Mouse (Mus musculus) forebrain, embryonic 14.5 days (tissue): ENCODE results near the gene Tnpo1. TPM values are rescaled to one million over a fixed set of nuclear protein-coding genes. Genes with fewer than 3 reads are reported as not detected.

Experiments used
- ATAC-seq: fragments of 200-750 bp; cut with Nextera tagmentation; 2 replicates; pipeline ENCODE4 v1.8.0; 2017; ENCODE audit warnings: mild to moderate bottlenecking, moderate library complexity
- DNase-seq: peaks from one replicate; pipeline ENCODE4 v3.0.0-alpha.2; 2015; ENCODE audit warnings: low spot score
- H3K27ac ChIP-seq: fragments of 300-500 bp; sonication (generic); 2 replicates; pipeline ENCODE4 v1.5.1; 2014; ENCODE audit warnings: low read depth, mild to moderate bottlenecking, control low read depth, low read length, moderate library complexity
- H3K27me3 ChIP-seq: fragments of 300-500 bp; sonication (generic); replicated peaks from 2 replicates; pipeline ENCODE4 v1.6.1; 2014; ENCODE audit warnings: low read length, control low read depth, mixed read lengths; ENCODE audit not compliant: control insufficient read depth, insufficient read depth
- H3K36me3 ChIP-seq: fragments of 300-500 bp; sonication (generic); 2 replicates; pipeline ENCODE4 v1.6.1; 2014; ENCODE audit warnings: low read length, control low read depth; ENCODE audit not compliant: control insufficient read depth, insufficient read depth
- H3K4me1 ChIP-seq: fragments of 300-500 bp; sonication (generic); 2 replicates; pipeline ENCODE4 v1.6.1; 2014; ENCODE audit warnings: antibody characterized with exemption, low read length, control low read depth; ENCODE audit not compliant: control insufficient read depth, insufficient read depth
- H3K4me2 ChIP-seq: fragments of 300-500 bp; sonication (generic); 2 replicates; pipeline ENCODE4 v1.6.1; 2014; ENCODE audit warnings: mild to moderate bottlenecking, control low read depth, low read length
- H3K4me3 ChIP-seq: fragments of 300-500 bp; sonication (generic); 2 replicates; pipeline ENCODE4 v1.5.1; 2014; ENCODE audit warnings: low read depth, low read length, control low read depth
- H3K9ac ChIP-seq: fragments of 300-500 bp; sonication (generic); 2 replicates; pipeline ENCODE4 v1.6.1; 2014; ENCODE audit warnings: mild to moderate bottlenecking, low read length, control low read depth, moderate library complexity
- H3K9me3 ChIP-seq: fragments of 300-500 bp; sonication (generic); replicated peaks from 2 replicates; pipeline ENCODE4 v1.6.1; 2016; ENCODE audit warnings: low read length, control low read depth, mixed read lengths; ENCODE audit not compliant: control insufficient read depth
- WGBS: fragments of 180-500 bp; shearing (Covaris S2); extraction: QIAGEN DNeasy Blood & Tissue Kit; methylation state at CpG from one replicate; pipeline ENCODE4 v1.1.7; 2014; 5-methylcytosine and 5-hydroxymethylcytosine counted together
- polyA plus RNA-seq: library from polyadenylated mRNA; unstranded; fragments of >200 nt; fragmentation: Nextera tagmentation; extraction: Ambion mirVana; gene quantifications from 2 replicates; pipeline ENCODE4 v1.2.1, GENCODE M21; 2014

The Tnpo1 gene
- polyA plus RNA-seq, 1 experiment from 2014 or later = 59.2 TPM

DNA sequence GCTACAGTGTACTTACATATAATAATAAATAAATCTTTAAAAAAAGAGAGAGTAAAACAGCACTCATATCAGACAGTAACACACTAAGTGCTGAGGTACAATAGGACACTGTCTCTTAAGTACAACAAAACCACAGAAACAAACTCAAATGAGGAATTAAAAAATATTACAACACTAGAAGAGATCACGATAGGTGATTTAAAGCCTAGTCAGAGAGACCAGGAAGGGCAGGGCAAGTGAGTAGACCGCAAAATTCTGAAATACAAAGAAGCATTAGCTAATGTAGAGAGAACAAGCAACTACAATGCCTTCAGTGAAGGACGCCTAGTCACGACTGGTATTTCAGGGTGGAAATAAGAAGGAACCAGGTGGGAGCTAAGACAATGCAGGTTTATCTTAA is 122.5 kb downstream of the Tnpo1 start:
- ATAC-seq (no peak), DNase-seq (no peak)
- H3K4me1 ChIP-seq = no peaks in the 10 kb centered on the region
- H3K9ac ChIP-seq = no peak overlapping the region
- H3K27me3 ChIP-seq = no peaks in the 10 kb centered on the region
- 88% methylated on average over 4 of the region's 4 CpGs for WGBS
- no peaks in the 10 kb centered on the region; the same call in 1 of the 2 replicates for H3K9me3 ChIP-seq
- no peak overlapping the region for H3K4me2 ChIP-seq
- no peak overlapping the region for H3K4me3 ChIP-seq
- no peak overlapping the region for H3K27ac ChIP-seq
- H3K36me3 ChIP-seq = peaks cover 39% of the 10 kb centered on the region

GRCm38 (mm10) chr13:98802957-98803356 is 123.2 kb downstream of the Tnpo1 start:
- no peak for ATAC-seq
- DNase-seq = no peak
- no peak overlapping the region for H3K4me3 ChIP-seq
- no peak overlapping the region for H3K9ac ChIP-seq
- H3K27me3 ChIP-seq = no peaks in the 10 kb centered on the region
- no peaks in the 10 kb centered on the region for H3K4me1 ChIP-seq
- no peaks in the 10 kb centered on the region; the same call in 1 of the 2 replicates for H3K9me3 ChIP-seq
- no peak overlapping the region for H3K27ac ChIP-seq
- no peak overlapping the region for H3K4me2 ChIP-seq
- peaks cover 42% of the 10 kb centered on the region for H3K36me3 ChIP-seq
- WGBS = 89% methylated on average over 3 of the region's 3 CpGs

DNA sequence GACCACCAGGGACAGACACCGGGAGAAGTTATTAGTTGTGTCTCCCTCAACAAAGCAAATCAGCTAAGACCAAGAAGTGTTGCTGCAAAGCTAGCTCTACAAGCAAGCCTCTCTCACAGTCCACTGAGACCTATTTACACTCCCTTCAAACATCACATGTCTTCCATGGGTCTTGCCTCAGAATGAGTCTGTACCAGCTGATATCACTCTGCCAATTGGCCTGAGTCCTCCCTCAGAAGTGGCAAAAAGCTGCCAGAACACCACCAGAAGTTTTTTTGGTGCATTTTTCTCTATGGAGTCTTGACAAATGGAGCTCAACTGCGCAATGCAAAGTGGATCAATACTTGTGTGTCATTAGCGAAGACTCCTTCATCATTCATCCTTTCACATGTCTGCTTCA is 130.7 kb downstream of the Tnpo1 start:
- Histone ChIP-seq H3K27ac (no peak overlapping the region), H3K9me3 (no peaks in the 10 kb centered on the region; the same call in 1 of the 2 replicates), H3K4me1 (no peaks in the 10 kb centered on the region), H3K36me3 (peaks cover 23% of the 10 kb centered on the region), H3K4me2 (no peak overlapping the region), H3K27me3 (no peaks in the 10 kb centered on the region), H3K9ac (no peak overlapping the region), H3K4me3 (no peak overlapping the region)
- WGBS = 95% methylated on average over 3 of the region's 3 CpGs
- DNase-seq (no peak), ATAC-seq (no peak)

DNA sequence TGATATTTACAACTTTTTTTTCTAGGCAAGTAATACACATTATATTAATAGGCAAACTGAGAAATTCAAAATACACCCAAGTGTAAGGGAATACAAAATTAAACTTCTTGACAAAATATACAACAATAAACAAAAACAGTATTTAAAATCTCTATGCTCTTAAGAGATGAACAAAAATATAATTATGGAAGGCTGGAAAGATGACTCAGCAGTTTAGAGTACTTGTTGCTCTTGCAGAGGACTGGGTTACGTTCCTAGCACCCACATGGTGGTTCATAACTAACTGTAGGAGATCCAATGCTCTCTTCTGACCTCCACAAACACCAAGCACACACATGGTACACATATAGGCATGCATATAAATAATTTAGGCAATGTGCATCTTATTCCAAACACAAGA is 133.3 kb downstream of the Tnpo1 start:
- 94% methylated on average over 1 of the region's 1 CpGs for WGBS
- DNase-seq = no peak

GRCm38 (mm10) chr13:98791693-98792092 is 134.5 kb downstream of the Tnpo1 start:
- ATAC-seq = no peak
- no peaks in the 10 kb centered on the region for H3K9me3 ChIP-seq
- no peak for DNase-seq
- 96% methylated on average over 1 of the region's 1 CpGs for WGBS
- peaks cover 10% of the 10 kb centered on the region for H3K36me3 ChIP-seq
- no peak overlapping the region for H3K4me3 ChIP-seq
- no peak overlapping the region for H3K27ac ChIP-seq
- no peak overlapping the region for H3K4me2 ChIP-seq
- no peaks in the 10 kb centered on the region for H3K4me1 ChIP-seq
- H3K9ac ChIP-seq = no peak overlapping the region
- H3K27me3 ChIP-seq = no peaks in the 10 kb centered on the region

More for the DNA sequence above, 133.3 kb downstream of the Tnpo1 start:
- Histone ChIP-seq H3K27ac (no peak overlapping the region), H3K27me3 (no peaks in the 10 kb centered on the region), H3K36me3 (peaks cover 10% of the 10 kb centered on the region), H3K9ac (no peak overlapping the region), H3K4me1 (no peaks in the 10 kb centered on the region), H3K9me3 (no peaks in the 10 kb centered on the region), H3K4me3 (no peak overlapping the region), H3K4me2 (no peak overlapping the region)
- no peak for ATAC-seq

Other genes with a start within 250 kb of the Tnpo1 start
- gene Tmem171, start 231.6 kb downstream of the Tnpo1 start, polyA plus RNA-seq = not detected in 2 replicates
- 14.7 and 19.8 TPM in 2 replicates for gene Fcho2, start 110.9 kb downstream of the Tnpo1 start, polyA plus RNA-seq
- gene 1700024P04Rik, start 58.2 kb upstream of the Tnpo1 start, polyA plus RNA-seq = not detected in 2 replicates